Mouse (Mus musculus): ENCODE data around the gene Acvr1. TPM values are rescaled to one million over a fixed set of nuclear protein-coding genes. Genes with fewer than 3 reads are reported as not detected.
A peak's percentile ranks its signal among the peaks of the same experiment; 100 is the strongest.

Acvr1 gene
- polyA plus RNA-seq, 1 experiment from 2014 or later = 8.0 TPM

- 84% methylated on average over 3 of the region's 3 CpGs for WGBS
- no peaks in the 10 kb centered on the region for H3K27me3 ChIP-seq (replicated peaks; ENCODE audit: control insufficient read depth, insufficient read depth, low read length)
- no peak overlapping the region for H3K9ac ChIP-seq (ENCODE audit: low read length)
- no peak overlapping the region for H3K4me2 ChIP-seq (ENCODE audit: low read length)
- H3K27ac ChIP-seq (ENCODE audit: low read depth) = no peak overlapping the region
- H3K9me3 ChIP-seq (ENCODE audit: control insufficient read depth, low read length) = no peaks in the 10 kb centered on the region
- ATAC-seq (replicated peaks; ENCODE audit: low FRiP score, low TSS enrichment, low read depth) (no peak), DNase-seq (ENCODE audit: low spot score) (no peak)
- H3K36me3 ChIP-seq (ENCODE audit: control insufficient read depth, insufficient read depth, low read length) = no peaks in the 10 kb centered on the region
- no peak overlapping the region for H3K4me3 ChIP-seq (ENCODE audit: low read depth, low read length)
- H3K4me1 ChIP-seq (replicated peaks; ENCODE audit: control insufficient read depth, insufficient read depth, low read length) = no peaks in the 10 kb centered on the region
Measured at GRCm38 (mm10) chr2:58366196-58366595, 200.8 kb downstream of the Acvr1 start.

GRCm38 (mm10) chr2:58361361-58362046, 205.5 kb downstream of the Acvr1 start:
- H3K27ac ChIP-seq (ENCODE audit: low read depth) = no peak overlapping the region

DNA sequence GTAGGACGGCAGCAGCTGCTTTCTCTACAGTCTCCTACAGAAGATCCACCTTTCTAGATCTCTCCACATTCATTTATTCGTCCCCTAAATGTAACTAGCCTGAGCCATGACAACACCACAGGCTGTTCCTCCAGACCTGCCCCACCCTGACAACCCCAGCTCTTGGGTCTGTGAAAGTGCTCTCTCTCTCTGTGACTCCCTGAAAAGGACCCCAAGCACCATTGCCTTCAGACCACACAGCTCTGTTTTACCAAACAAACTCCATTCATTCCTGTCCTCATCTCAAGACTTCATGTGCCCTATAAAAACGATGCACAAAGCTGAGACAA, 208.9 kb downstream of the Acvr1 start:
- H3K4me2 ChIP-seq (ENCODE audit: low read length) = peak overlapping the region; percentile 100
- DNase-seq (ENCODE audit: low spot score) = no peak
- no peaks in the 10 kb centered on the region for H3K4me1 ChIP-seq (replicated peaks; ENCODE audit: control insufficient read depth, insufficient read depth, low read length)
- H3K4me3 ChIP-seq (ENCODE audit: low read depth, low read length) = peak overlapping the region; percentile 56
- WGBS = 13% methylated on average over 3 of the region's 3 CpGs
- peaks cover 9% of the 10 kb centered on the region for H3K27me3 ChIP-seq (replicated peaks; ENCODE audit: control insufficient read depth, insufficient read depth, low read length)
- H3K9ac ChIP-seq (ENCODE audit: low read length) = no peak overlapping the region
- H3K36me3 ChIP-seq (ENCODE audit: control insufficient read depth, insufficient read depth, low read length) = no peaks in the 10 kb centered on the region
- 0 out of 2 replicates have a peak, but pooled peaks have one; percentile 9 for ATAC-seq (replicated peaks; ENCODE audit: low FRiP score, low TSS enrichment, low read depth)
- H3K27ac ChIP-seq (ENCODE audit: low read depth) = no peak overlapping the region
- H3K9me3 ChIP-seq (ENCODE audit: control insufficient read depth, low read length) = no peaks in the 10 kb centered on the region

More at GRCm38 (mm10) chr2:58361361-58362046, 205.5 kb downstream of the Acvr1 start:
- H3K4me2 ChIP-seq (ENCODE audit: low read length) = no peak overlapping the region
- H3K9ac ChIP-seq (ENCODE audit: low read length) = no peak overlapping the region
- H3K4me1 ChIP-seq (replicated peaks; ENCODE audit: control insufficient read depth, insufficient read depth, low read length) = no peaks in the 10 kb centered on the region
- DNase-seq (ENCODE audit: low spot score) (no peak), ATAC-seq (replicated peaks; ENCODE audit: low FRiP score, low TSS enrichment, low read depth) (no peak)
- H3K27me3 ChIP-seq (replicated peaks; ENCODE audit: control insufficient read depth, insufficient read depth, low read length) = peaks cover 5% of the 10 kb centered on the region; the same call in 1 of the 2 replicates
- H3K4me3 ChIP-seq (ENCODE audit: low read depth, low read length) = no peak overlapping the region
- H3K36me3 ChIP-seq (ENCODE audit: control insufficient read depth, insufficient read depth, low read length) = no peaks in the 10 kb centered on the region
- WGBS = 89% methylated on average over 3 of the region's 3 CpGs
- no peaks in the 10 kb centered on the region for H3K9me3 ChIP-seq (ENCODE audit: control insufficient read depth, low read length)

DNA sequence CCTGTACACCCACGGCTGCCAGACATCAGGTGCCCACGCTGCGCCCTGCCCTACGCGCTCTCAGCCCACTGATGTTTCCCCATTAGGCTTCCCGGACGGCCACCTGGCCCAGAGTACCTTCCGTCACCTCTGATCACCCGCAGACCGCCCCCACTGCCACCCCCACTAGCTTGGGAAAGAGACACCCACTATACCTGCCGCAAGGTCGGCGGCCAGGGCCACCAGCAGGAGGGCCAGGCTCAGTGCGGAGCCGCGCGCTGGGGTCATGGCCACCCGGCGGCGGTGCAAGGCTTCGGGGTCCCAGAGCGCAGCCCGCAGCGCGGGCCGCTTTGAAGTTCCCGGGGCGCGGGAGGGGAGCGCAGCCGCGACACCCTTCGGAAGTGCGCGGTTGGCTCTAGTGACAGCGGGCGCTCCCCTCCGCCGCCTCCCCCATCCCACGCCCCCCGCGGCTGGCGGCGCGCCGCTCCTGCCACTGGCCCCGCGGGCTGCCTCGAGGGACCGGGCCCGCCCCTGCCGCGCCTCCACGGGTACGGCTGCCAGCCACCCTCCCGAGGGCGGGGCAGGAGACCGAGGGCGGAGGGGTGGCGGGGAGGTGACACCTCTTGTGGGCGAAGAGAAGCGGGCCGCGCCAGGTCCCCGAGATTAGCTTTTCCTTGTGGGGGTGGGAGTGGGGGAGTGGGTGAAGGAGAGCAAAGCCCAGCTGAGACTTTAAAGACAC, 209.4 kb downstream of the Acvr1 start, which contains the start of gene Acvr1c:
Gene Acvr1c (minus strand): TSS at position 482 of the 718 bp plus-strand sequence.
- DNase-seq (ENCODE audit: low spot score) (peak; percentile 68), ATAC-seq (replicated peaks; ENCODE audit: low FRiP score, low TSS enrichment, low read depth) (peak; percentile 88)
- Histone ChIP-seq H3K4me2 (ENCODE audit: low read length) (peak within 1 kb of the TSS; percentile 100), H3K4me3 (ENCODE audit: low read depth, low read length) (peak within 1 kb of the TSS; percentile 56), H3K4me1 (replicated peaks; ENCODE audit: control insufficient read depth, insufficient read depth, low read length) (no peaks in the 10 kb centered on the region), H3K27ac (ENCODE audit: low read depth) (no peak within 1 kb of the TSS), H3K9me3 (ENCODE audit: control insufficient read depth, low read length) (no peaks in the 10 kb centered on the region), H3K27me3 (replicated peaks; ENCODE audit: control insufficient read depth, insufficient read depth, low read length) (peaks cover 9% of the 10 kb centered on the region), H3K36me3 (ENCODE audit: control insufficient read depth, insufficient read depth, low read length) (no peaks in the 10 kb centered on the region), H3K9ac (ENCODE audit: low read length) (peak within 1 kb of the TSS; percentile 35)
- WGBS = under 1% methylated on average over 59 of the region's 65 CpGs

- peak overlapping the region; percentile 56 for H3K4me3 ChIP-seq (ENCODE audit: low read depth, low read length)
- no peak for DNase-seq (ENCODE audit: low spot score)
Measured at GRCm38 (mm10) chr2:58357068-58357413, 209.9 kb downstream of the Acvr1 start.

GRCm38 (mm10) chr2:58354389-58354788, 212.6 kb downstream of the Acvr1 start:
- no peaks in the 10 kb centered on the region for H3K9me3 ChIP-seq (ENCODE audit: control insufficient read depth, low read length)
- no peaks in the 10 kb centered on the region for H3K4me1 ChIP-seq (replicated peaks; ENCODE audit: control insufficient read depth, insufficient read depth, low read length)
- H3K4me3 ChIP-seq (ENCODE audit: low read depth, low read length) = no peak overlapping the region
- H3K9ac ChIP-seq (ENCODE audit: low read length) = no peak overlapping the region
- WGBS = 85% methylated on average over 3 of the region's 3 CpGs
- H3K27me3 ChIP-seq (replicated peaks; ENCODE audit: control insufficient read depth, insufficient read depth, low read length) = peaks cover 9% of the 10 kb centered on the region
- H3K36me3 ChIP-seq (ENCODE audit: control insufficient read depth, insufficient read depth, low read length) = no peaks in the 10 kb centered on the region
- ATAC-seq (replicated peaks; ENCODE audit: low FRiP score, low TSS enrichment, low read depth) = no peak
- H3K27ac ChIP-seq (ENCODE audit: low read depth) = no peak overlapping the region
- H3K4me2 ChIP-seq (ENCODE audit: low read length) = no peak overlapping the region
- DNase-seq (ENCODE audit: low spot score) = no peak

More at GRCm38 (mm10) chr2:58357068-58357413, 209.9 kb downstream of the Acvr1 start:
- Histone ChIP-seq H3K36me3 (ENCODE audit: control insufficient read depth, insufficient read depth, low read length) (no peaks in the 10 kb centered on the region), H3K9ac (ENCODE audit: low read length) (peak overlapping the region; percentile 35), H3K27me3 (replicated peaks; ENCODE audit: control insufficient read depth, insufficient read depth, low read length) (peaks cover 9% of the 10 kb centered on the region), H3K4me1 (replicated peaks; ENCODE audit: control insufficient read depth, insufficient read depth, low read length) (no peaks in the 10 kb centered on the region), H3K27ac (ENCODE audit: low read depth) (no peak overlapping the region), H3K9me3 (ENCODE audit: control insufficient read depth, low read length) (no peaks in the 10 kb centered on the region), H3K4me2 (ENCODE audit: low read length) (peak overlapping the region; percentile 100)
- peak; percentile 57; the same call in 1 of the 2 replicates for ATAC-seq (replicated peaks; ENCODE audit: low FRiP score, low TSS enrichment, low read depth)
- 1% methylated on average over 7 of the region's 7 CpGs for WGBS

DNA sequence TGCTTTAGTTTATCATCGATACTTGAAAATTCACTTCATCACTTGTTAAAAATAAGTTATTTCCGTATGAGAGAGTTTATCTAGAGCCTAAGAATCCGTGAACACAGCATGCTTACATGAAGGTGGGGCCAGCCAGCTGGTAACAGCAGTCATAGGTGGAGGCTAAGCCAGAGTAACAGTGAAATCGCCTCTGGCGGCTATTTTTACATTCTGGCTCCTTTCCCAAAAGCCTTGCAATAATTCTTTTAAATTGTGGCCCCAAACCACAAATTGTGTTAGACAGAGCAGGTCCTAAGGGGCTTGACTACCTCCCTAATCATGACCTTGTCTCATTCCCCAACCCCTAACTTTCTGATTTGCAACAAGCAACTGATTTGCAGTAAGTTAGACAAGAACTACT, 214.1 kb downstream of the Acvr1 start:
- Histone ChIP-seq H3K27ac (ENCODE audit: low read depth) (no peak overlapping the region), H3K27me3 (replicated peaks; ENCODE audit: control insufficient read depth, insufficient read depth, low read length) (peaks cover 5% of the 10 kb centered on the region), H3K4me1 (replicated peaks; ENCODE audit: control insufficient read depth, insufficient read depth, low read length) (no peaks in the 10 kb centered on the region), H3K9ac (ENCODE audit: low read length) (no peak overlapping the region), H3K4me2 (ENCODE audit: low read length) (no peak overlapping the region), H3K36me3 (ENCODE audit: control insufficient read depth, insufficient read depth, low read length) (no peaks in the 10 kb centered on the region), H3K4me3 (ENCODE audit: low read depth, low read length) (no peak overlapping the region), H3K9me3 (ENCODE audit: control insufficient read depth, low read length) (no peaks in the 10 kb centered on the region)
- ATAC-seq (replicated peaks; ENCODE audit: low FRiP score, low TSS enrichment, low read depth) (no peak), DNase-seq (ENCODE audit: low spot score) (no peak)
- WGBS = 64% methylated on average over 5 of the region's 5 CpGs

GRCm38 (mm10) chr2:58350657-58351056, 216.3 kb downstream of the Acvr1 start:
- DNase-seq (ENCODE audit: low spot score) (no peak), ATAC-seq (replicated peaks; ENCODE audit: low FRiP score, low TSS enrichment, low read depth) (no peak)
- Histone ChIP-seq H3K9me3 (ENCODE audit: control insufficient read depth, low read length) (no peaks in the 10 kb centered on the region), H3K27ac (ENCODE audit: low read depth) (no peak overlapping the region), H3K9ac (ENCODE audit: low read length) (no peak overlapping the region), H3K27me3 (replicated peaks; ENCODE audit: control insufficient read depth, insufficient read depth, low read length) (no peaks in the 10 kb centered on the region), H3K36me3 (ENCODE audit: control insufficient read depth, insufficient read depth, low read length) (no peaks in the 10 kb centered on the region), H3K4me1 (replicated peaks; ENCODE audit: control insufficient read depth, insufficient read depth, low read length) (no peaks in the 10 kb centered on the region), H3K4me2 (ENCODE audit: low read length) (no peak overlapping the region), H3K4me3 (ENCODE audit: low read depth, low read length) (no peak overlapping the region)
- 72% methylated on average over 2 of the region's 2 CpGs for WGBS

Measured in intestine, embryonic 14.5 days (tissue).